Mouse (Mus musculus) kidney, embryonic 15.5 days (tissue): ENCODE results near the gene Gm4027. TPM values are rescaled to one million over a fixed set of nuclear protein-coding genes. Genes with fewer than 3 reads are reported as not detected.
"Not testable (repeated sequence)": the region's sequence is repeated elsewhere in the genome, so short reads cannot be mapped to it uniquely, and the experiment has no call there.

Experiments used
- ATAC-seq: fragments of 200-750 bp; cut with Nextera tagmentation; replicated peaks from 2 replicates; pipeline ENCODE4 v1.8.0; 2017; ENCODE audit warnings: moderate TSS enrichment; ENCODE audit not compliant: low FRiP score
- H3K27ac ChIP-seq: fragments of 300-500 bp; sonication (generic); 2 replicates; pipeline ENCODE4 v1.5.1; 2015; ENCODE audit warnings: mild to moderate bottlenecking, inconsistent platforms
- H3K27me3 ChIP-seq: fragments of 300-500 bp; sonication (generic); 2 replicates; pipeline ENCODE4 v1.6.1; 2015; ENCODE audit warnings: inconsistent platforms
- H3K36me3 ChIP-seq: fragments of 300-500 bp; sonication (generic); 2 replicates; pipeline ENCODE4 v1.6.1; 2015; ENCODE audit warnings: inconsistent platforms
- H3K4me1 ChIP-seq: fragments of 300-500 bp; sonication (generic); 2 replicates; pipeline ENCODE4 v1.6.1; 2015; ENCODE audit warnings: inconsistent platforms
- H3K4me2 ChIP-seq: fragments of 300-500 bp; sonication (generic); 2 replicates; pipeline ENCODE4 v1.6.1; 2015; ENCODE audit warnings: moderate library complexity, mild to moderate bottlenecking, inconsistent platforms
- H3K4me3 ChIP-seq: fragments of 300-500 bp; sonication (generic); replicated peaks from 2 replicates; pipeline ENCODE4 v1.5.1; 2015; ENCODE audit warnings: mild to moderate bottlenecking, inconsistent platforms
- H3K9ac ChIP-seq: fragments of 300-500 bp; sonication (generic); 2 replicates; pipeline ENCODE4 v1.6.1; 2015; ENCODE audit warnings: mild to moderate bottlenecking, inconsistent platforms
- H3K9me3 ChIP-seq: fragments of 300-500 bp; sonication (generic); replicated peaks from 2 replicates; pipeline ENCODE4 v1.6.1; 2016; ENCODE audit warnings: inconsistent platforms
- WGBS: fragments of 180-500 bp; shearing (Covaris S2); methylation state at CpG from one replicate; pipeline ENCODE4 v1.1.7; 2015; ENCODE audit warnings: mixed read lengths; 5-methylcytosine and 5-hydroxymethylcytosine counted together
- polyA plus RNA-seq: library from polyadenylated mRNA; unstranded; fragments of >200 nt; fragmentation: Nextera tagmentation; extraction: Ambion mirVana; gene quantifications from 2 replicates; pipeline ENCODE4 v1.2.1, GENCODE M21; 2015

Gm4027 gene
- not detected in 2 replicates for polyA plus RNA-seq

DNA sequence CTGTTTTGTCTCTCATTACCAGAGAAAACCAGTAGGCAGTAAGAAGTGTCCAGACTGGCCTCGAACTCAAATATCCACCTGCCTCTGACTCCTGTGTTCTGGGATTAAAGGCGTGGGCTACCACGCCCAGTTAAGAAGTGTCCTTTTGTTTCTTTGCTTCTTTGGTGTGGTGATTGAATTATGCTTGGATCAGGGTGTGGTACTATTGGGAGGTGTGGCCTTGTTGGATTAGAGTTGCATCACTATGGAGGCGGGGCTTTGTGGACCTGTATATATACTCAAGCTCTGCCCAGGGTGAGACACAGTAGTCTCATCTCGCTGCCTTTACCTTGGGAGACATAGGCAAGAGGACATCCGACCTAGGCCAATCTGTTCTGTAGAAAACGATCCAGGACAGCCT lies at the start of gene Gm4027:
Gene Gm4027, plus strand, starts transcription at position 301 of the 400 bp plus-strand sequence.
- H3K36me3 ChIP-seq, H3K4me3 ChIP-seq, H3K4me2 ChIP-seq, H3K9me3 ChIP-seq, H3K27ac ChIP-seq, H3K4me1 ChIP-seq, H3K27me3 ChIP-seq, ATAC-seq, H3K9ac ChIP-seq: not testable (repeated sequence)
- WGBS: 93% methylated on average over 5 of the region's 7 CpGs

DNA sequence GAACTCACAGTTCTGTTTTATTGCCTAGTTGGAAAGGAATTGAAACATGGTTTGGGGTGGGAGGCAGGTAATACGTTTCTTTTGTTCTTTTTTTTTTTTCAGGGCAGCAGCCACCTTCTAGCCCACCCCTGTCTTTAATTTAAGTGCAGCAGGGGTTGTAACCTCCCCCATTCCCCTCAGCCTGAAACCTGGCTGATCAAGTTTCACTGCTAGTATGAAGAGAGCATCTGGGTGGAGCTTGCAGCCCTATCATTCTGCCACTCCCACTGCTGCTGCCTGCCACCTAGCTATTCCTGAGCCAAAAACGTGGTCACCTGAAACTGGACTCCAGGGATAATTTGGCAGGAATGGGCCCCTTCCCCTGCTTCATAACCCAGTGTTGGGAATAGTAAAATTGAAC lies 17.3 kb upstream of the Gm4027 start:
- peak; percentile 88 for ATAC-seq
- WGBS: 0% methylated on average over 2 of the region's 2 CpGs

DNA sequence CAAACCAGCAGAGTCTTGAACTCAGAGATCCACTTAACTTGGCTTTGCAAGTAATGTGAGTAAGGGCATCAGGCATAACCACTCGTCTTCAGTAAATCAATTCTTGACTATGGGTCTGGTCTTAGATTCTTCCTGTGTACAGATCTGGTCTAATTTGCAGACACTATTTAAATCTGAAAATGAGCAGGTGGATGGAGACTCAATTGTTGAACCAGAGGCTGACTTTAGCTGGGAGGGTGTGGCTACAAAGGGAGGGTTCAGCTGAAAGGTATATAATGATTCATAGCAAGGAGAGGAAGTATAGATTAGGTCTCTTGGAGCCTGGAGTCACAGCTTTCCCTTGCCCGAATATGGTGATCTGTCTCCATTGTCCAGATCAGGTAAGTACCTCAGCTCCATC lies 16.3 kb upstream of the Gm4027 start, which contains the start of gene Oog1:
Gene Oog1, plus strand, starts transcription at position 301 of the 400 bp plus-strand sequence.
- H3K9me3 ChIP-seq, H3K9ac ChIP-seq, H3K4me3 ChIP-seq, H3K36me3 ChIP-seq, H3K4me2 ChIP-seq, H3K27me3 ChIP-seq, H3K4me1 ChIP-seq, ATAC-seq, H3K27ac ChIP-seq: not testable (repeated sequence)
- 65% methylated on average over 1 of the region's 2 CpGs for WGBS

More for the DNA sequence above, 17.3 kb upstream of the Gm4027 start:
- H3K9me3 ChIP-seq, H3K36me3 ChIP-seq, H3K4me3 ChIP-seq, H3K27me3 ChIP-seq, H3K4me2 ChIP-seq, H3K27ac ChIP-seq, H3K4me1 ChIP-seq, H3K9ac ChIP-seq: not testable (repeated sequence)

DNA sequence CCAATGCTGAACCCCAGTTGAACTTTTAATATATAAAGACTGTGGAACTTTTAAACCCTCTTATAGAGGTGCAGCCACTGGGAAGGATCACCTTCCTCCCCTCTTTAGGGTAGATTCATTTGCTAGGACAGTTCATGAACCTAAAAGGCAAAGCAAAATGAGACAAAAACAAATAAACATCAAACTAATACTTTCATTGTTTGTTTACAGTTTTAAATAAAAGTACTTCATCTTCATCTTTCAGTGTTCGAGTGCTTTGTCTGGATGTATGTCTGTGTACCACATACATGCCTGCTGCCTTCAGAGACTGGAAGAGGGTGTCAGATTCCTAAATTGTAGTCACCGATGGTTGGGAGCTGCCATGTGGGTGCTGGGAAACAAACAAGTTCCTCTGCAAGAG lies 25.9 kb downstream of the Gm4027 start, which contains the start of gene Gm16381:
Gene Gm16381, minus strand, starts transcription at position 101 of the 400 bp plus-strand sequence.
- H3K9ac ChIP-seq, ATAC-seq, H3K27me3 ChIP-seq, H3K4me1 ChIP-seq, H3K4me3 ChIP-seq, H3K36me3 ChIP-seq, H3K27ac ChIP-seq, H3K4me2 ChIP-seq, H3K9me3 ChIP-seq: not testable (repeated sequence)
- WGBS: 87% methylated on average over 2 of the region's 2 CpGs

DNA sequence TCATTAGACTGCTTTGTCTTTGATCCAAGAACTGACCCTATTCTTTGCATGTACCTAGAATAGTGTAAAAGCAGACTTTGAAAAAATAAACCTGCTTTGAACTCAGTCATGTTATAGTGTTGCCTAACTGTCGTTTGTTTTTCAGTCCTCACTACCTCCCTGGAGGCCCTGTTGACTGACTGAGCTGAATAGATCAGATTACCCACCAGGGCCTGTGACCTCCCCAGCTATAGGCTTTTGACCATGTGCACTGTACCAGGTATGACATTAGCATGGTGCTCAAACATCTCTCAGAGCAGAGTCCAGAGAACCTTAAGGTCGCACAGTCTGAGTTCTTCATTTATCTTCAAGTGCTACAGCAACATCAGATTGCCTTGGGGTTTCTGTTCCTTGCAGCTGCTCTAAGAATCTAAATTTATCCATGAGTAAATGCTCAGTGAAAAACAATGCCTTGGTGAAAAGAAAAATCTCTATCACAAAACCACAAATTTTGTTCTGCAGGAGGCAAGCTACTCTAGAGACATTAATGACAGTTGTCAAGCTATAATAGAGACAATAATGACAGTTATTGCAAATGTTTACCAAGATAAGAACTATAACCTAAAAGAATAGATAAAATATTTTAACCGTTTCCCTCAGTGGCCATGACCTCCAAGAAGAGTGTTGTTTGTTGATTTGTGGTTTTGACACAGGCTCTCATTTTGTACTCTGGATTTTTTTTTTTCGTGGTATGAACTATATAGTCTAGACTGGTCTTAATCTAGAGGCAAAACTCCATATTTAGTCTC lies 34.4 kb downstream of the Gm4027 start:
- H3K4me2 ChIP-seq, H3K9me3 ChIP-seq, H3K36me3 ChIP-seq, H3K27ac ChIP-seq, H3K9ac ChIP-seq, ATAC-seq, H3K4me1 ChIP-seq, H3K27me3 ChIP-seq, H3K4me3 ChIP-seq: not testable (repeated sequence)
- 61% methylated on average over 2 of the region's 4 CpGs for WGBS

Other genes with a start within 250 kb of the Gm4027 start
- gene Sptlc2, start 230.5 kb upstream of the Gm4027 start, polyA plus RNA-seq: 75.4 and 78.5 TPM in 2 replicates
- gene Slirp, start 175.0 kb upstream of the Gm4027 start, polyA plus RNA-seq: 310 and 326 TPM in 2 replicates
- gene Alkbh1, start 174.9 kb upstream of the Gm4027 start, polyA plus RNA-seq: 61.9 and 64.6 TPM in 2 replicates
- gene Snw1, start 146.6 kb upstream of the Gm4027 start, polyA plus RNA-seq: 135 and 136 TPM in 2 replicates
- not detected in 2 replicates for gene Gm5788, start 124.1 kb upstream of the Gm4027 start, polyA plus RNA-seq
- gene Gm8300, start 104.6 kb upstream of the Gm4027 start, polyA plus RNA-seq: not detected in 2 replicates
- gene Oog1, start 16.2 kb upstream of the Gm4027 start, polyA plus RNA-seq: not detected in 2 replicates
- not detected in 2 replicates for gene Gm16381, start 25.8 kb downstream of the Gm4027 start, polyA plus RNA-seq
- not detected in 2 replicates for gene Gm21319, start 156.9 kb downstream of the Gm4027 start, polyA plus RNA-seq
- not detected in 2 replicates for gene Gm21936, start 176.6 kb downstream of the Gm4027 start, polyA plus RNA-seq
- gene BB287469, start 197.7 kb downstream of the Gm4027 start, polyA plus RNA-seq: not detected in 2 replicates
- not detected in 2 replicates for gene Gm2001, start 223.5 kb downstream of the Gm4027 start, polyA plus RNA-seq